Mouse (Mus musculus) adrenal gland, postnatal 36 days (tissue): Measurements from ENCODE around the gene Chst1. TPM values are rescaled to one million over a fixed set of nuclear protein-coding genes. Genes with fewer than 3 reads are reported as not detected.

Experiments
- DNase-seq, 2 experiments: peaks; one replicate each; pipeline ENCODE4 v3.0.0; 2021; ENCODE audit warnings: mixed read lengths in 1 of 2
- total RNA-seq, 2 experiments: library from RNA; stranded (reverse); gene quantifications; 2 replicates each; pipeline ENCODE4 v1.2.3; 2021

The Chst1 gene
- total RNA-seq, 2 experiments from 2014 or later = 10.2 to 15.1 TPM

DNA sequence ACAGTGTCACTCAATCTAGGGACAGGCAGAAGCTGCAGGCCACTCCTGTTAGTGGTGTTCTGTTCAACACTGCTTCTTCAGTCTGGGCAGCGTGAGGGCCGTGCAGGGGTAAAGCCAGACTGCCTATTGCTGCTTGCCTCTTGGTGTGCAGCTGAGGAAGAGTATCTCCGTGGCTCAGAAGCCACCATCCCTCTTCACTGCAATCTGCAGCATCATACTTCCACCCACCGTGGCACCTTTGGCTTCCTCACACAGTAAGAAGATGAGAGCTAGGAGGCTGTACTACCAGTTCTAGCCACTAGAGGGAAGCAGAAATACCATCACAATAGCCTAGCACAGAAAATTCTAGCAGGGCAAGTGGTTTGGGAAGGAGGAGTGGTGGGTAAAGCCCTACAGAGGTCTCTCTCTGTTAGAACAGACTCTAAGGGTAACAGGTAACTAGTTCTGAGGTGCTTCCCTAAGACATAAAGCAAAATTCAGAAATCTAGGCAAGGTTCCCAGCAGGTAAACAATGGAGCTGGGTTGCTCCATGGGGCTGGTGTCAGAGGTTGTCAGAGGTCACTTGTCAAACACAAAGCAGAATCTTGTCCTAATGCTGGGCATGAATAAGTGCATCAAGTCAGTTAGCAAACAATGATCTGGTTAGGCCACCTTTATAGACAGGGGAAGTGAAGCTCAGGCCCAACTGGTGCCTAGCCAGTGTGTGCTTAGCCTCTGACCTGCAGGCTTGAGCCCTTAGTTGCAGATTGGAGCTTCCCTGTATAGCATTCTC lies 9.5 kb downstream of the Chst1 start:
- DNase-seq = peak in 1 of 2 experiments; percentile 60

DNA sequence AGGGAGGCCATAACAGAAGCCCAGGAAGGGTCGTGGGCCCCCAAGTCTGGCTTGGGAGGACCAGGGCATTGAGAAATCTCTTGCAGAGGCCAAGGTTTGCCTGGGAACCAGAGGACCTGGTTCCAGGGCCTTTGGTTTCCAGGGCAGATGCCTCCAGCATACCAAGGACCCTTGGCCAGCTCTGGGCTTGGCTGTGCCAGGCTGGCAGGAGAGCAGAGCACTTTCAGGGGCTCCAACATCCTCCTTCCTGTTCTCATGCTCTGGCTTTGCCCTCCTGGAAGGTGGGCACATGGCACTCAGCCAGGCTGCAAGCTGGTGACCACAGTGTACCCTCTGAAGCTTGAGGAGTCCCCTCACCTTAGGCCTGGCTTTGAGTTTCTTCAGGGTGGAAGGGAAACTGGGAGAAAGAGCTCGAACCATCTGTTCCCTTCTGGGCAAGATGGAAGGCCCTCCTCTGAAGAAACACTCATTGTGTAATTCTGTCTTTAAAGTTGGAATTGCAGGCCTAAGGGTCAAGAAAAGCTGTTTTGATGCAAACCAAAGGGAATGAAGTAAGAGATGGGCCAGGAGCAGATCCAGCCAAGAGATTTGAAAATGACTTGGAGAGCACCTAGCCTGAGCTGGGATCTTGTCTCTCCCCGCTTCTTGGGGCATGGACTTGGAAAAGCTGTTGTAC lies 10.3 kb downstream of the Chst1 start:
- DNase-seq = no peak

DNA sequence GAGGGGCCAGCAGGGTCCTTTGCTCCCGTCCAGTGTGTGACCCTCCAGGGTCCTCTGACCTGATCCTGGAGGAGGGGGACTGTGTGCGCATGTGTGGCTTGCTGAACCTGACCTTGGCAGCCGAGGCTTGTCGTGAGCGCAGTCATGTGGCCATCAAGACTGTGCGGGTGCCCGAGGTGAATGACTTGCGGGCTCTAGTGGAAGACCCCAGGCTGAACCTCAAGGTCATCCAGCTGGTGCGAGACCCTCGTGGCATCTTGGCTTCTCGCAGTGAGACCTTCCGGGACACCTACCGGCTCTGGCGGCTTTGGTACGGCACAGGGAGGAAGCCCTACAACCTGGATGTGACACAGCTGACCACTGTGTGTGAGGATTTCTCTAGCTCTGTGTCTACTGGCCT lies 14.1 kb downstream of the Chst1 start:
- DNase-seq = no peak

DNA sequence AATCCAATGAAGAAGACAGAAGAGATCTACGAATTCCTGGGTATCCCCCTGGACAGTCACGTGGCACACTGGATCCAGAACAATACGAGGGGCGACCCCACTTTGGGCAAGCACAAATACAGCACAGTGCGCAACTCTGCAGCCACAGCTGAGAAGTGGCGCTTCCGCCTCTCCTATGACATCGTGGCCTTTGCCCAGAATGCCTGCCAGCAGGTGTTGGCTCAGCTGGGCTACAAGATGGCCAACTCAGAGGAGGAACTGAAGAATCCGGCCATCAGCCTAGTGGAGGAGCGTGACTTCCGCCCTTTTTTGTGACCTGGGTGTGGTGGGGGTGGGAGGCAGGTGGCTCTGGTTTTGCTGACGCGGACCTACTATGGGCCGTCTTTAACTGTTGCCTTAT lies 14.6 kb downstream of the Chst1 start:
- no peak for DNase-seq

DNA sequence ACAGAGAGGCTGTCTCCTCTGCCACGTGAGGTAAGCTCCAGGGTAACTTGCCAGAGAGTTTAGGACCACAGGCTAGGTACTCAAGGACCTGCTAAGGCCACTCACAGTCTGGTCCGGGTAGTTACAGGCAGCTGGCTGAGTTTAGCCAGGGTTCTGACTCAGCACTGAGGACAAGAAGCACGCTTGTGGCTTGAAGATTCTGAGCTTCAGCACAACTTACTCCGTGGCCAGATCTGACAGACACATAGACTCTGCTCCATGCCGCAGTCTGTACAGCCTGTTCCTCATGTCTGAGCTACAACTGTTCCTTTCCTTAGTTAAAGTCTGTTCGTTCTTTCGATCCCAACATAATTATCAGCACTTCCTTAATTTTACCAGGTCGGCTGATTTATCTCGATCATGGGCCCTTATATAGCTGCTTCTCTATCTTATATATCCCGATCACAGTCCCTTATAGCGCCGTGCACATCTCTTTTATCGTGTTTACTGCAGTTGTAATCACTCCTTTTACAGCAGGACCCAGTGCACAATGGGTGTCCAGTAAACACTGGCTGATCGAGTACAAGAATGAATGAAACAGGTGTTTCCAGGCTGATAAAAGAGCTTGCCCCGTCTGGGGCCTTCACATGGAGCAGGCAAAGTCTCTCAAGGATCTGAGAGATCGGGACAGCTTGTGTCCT lies 17.7 kb downstream of the Chst1 start:
- DNase-seq = no peak

DNA sequence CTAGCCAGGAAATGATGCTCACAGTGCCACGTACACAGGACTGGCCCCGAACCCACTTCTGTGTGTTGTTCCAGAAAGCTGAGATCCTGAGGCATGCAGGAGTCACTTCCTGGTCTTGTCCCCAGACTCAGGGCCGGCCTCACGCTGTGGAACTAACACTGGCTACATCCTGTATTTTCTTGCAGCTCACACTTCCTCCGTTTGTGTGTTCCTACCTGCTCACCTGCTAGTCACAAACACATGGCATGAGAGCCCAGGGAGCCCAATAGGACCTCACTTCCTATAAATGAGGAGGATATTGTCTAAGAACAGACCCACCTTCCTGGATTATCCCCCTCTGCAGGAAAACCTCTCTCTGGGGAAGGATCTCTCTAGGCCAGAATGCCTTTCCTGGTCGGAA lies 18.5 kb downstream of the Chst1 start:
- DNase-seq = no peak

DNA sequence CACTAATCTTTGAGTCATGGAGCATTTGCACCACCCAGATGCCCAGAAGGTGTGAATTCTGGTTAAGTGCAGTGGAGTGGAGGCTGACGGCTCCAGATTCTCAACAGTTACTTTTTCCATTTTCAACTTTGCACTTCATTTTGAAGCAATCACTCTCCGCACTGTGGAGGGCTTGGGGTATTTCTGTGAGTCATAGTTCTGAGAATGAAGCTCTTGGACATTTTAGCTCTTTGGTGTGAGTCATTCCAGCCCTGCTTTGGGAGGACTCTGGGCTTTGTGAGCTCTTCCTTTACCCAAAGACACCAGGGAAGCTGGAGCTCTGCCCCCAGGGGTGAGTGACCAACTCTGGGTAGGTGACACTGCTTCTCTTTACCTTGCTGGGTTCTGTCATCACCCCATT lies 28.1 kb downstream of the Chst1 start:
- DNase-seq = peak; percentile 19 to 23

DNA sequence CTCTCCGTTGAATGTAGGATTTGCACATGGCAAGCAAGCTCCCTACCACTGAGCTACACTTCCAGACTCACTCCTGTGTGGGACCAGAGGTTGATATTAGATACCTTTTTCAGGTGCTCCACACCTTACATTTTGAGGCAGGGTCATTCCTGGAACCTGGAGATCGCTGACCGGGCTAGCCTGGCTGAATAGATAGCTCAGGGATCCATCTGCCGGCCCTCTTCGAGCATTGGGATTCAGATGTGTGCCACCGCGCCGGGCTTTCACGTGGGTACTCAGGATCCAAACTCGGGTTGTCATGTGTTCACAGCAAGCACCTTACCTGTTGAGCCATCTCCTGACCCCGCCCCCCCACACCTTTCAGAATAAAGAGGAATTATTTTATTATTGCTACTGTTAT lies 31.3 kb downstream of the Chst1 start:
- DNase-seq = no peak

DNA sequence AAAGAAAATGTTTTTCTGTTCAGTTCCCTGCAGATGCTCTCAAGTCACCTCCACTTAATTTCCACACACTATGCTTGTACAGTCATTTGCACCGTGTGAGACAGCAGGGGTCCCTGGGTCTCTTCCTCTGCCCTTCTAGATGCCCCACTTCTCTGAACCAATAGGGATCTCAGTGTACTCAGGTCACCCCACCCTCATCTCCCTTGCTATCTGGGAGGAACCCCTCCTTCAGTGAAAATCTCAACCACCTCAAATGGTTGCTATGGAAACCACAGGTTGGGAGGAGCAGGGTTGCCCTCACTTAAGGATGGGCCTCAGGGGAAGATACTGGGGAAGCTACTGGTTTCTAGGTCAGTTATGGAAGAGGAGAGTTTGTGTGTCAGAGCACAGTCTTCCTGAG lies 32.5 kb downstream of the Chst1 start:
- no peak for DNase-seq

DNA sequence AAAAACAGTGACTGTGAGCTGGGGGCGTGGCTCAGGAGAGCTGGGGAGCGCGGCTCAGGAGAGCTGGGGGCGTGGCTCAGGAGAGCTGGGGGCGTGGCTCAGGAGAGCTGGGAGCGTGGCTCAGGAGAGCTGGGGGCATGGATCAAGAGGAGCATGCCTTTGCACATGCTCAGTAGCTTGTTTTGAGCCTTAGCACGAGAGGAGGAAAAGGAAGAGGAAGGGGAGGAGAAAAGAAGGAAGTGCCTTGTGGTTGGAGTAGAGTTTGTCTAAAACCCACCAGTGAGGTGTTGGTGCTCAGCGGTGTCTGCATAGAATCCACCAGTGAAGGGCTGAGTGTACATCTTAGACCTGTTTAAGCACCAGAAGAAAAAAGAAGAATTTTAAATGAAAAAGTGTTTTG lies 41.0 kb downstream of the Chst1 start:
- peak; percentile 9 to 31 for DNase-seq

DNA sequence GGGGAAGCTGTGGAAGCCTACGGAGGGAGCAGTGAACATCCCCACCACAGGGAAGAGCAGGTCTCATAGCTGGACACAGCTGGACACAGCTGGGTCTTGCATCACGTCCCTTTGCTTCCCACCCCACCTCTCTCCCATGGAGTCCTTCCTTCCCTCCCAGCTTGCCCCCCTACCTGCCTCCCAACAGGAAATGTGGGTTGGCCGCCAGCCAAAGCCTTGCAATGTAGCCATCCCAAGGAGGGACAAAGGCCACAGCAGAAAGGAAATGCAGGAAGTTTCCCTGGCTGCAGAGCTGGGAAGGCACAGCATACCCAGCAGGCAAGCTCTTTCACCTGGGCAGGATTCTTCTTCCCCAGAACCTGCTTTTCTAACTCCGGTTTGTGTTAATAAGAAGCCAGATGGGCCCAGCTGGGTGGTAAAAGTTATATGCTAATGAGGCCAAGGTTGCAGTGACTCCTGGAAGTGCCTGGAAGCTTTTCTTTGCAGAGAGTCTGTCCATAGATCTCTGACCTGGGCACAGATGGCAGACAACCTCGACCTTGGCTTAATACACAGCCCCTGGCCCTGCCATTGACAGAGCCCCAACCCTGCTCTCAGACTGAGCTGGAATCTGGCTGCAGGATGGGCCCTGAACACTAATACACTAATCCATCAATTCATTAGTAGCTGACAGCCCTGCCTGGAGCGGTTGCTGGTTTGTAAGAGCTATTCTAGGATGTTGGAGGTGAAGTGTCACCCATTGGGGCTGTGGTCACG lies 46.0 kb downstream of the Chst1 start:
- DNase-seq = peak; percentile 64 to 67

DNA sequence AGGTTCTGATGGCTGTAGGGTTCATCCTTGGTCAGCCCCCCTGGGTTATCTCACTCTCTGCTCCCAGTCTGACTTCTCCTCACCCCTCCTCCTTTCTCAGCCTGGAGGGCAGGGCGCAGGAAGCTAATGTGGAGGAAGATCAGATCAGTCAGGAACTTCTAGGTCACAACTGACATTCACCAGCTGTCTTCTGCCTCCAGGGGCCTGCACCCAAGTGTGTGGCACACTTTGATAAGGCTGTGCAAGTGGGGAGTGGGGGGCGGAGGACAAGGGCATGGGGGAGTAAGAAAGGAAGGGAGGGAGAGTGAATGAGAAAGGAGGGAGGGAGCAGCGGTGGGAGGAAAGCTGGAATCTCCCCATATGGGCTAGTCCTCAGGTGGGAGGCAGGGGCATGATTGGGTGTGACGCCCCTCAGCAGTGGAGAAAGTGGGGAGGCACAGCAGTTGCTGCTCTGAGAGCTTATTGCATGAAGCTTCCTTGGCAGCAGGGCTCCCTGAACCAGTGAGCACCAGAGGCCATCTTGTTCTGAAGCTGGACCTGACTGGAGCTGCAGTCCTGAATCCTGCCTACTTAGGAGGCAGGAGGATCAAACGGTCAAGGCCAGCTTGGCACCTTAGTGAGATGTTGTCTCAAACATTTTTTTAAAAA lies 49.8 kb downstream of the Chst1 start:
- DNase-seq = no peak

DNA sequence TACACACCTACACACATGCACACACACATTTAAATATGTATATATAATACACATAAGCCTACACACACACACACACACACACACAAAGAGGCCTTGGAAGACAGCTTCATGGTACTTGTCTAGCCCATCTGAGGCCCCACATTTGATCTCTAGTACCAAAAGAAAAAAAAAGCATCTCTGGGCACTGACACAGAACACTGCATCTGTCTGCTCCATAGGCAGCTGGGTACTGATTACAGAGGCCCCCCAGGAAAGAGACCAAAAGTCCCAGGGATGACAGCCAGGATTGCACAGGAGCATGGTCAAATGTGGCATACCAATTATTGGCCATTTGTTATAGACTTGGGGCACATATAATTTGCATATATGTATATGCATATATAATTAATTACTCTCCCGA lies 50.9 kb downstream of the Chst1 start:
- no peak for DNase-seq

DNA sequence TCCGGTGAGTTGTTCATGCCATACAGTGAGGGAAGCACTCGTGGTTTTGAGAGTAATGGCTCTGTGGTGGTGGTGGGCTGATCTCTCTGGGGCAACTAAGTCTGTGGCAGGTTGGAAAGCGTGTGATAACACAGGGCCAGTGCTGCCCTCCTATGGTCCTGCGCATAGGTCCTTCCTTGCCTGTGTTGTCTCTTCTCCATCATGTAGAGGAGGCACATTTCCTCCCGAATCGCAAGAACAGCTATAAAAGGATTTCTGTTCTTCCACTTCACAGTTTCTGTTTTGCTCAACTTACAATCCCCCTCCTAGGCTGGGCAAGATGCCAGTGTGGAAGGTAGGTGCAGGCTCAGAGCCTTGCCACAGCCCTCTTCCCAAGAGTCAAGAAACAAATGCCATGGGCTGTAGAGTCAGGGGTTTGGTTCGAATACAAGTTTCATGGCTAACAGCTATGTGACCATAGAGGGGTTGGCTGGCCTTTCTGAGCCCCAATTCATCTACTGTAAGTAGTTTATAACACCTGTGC lies 51.8 kb downstream of the Chst1 start:
- no peak for DNase-seq

DNA sequence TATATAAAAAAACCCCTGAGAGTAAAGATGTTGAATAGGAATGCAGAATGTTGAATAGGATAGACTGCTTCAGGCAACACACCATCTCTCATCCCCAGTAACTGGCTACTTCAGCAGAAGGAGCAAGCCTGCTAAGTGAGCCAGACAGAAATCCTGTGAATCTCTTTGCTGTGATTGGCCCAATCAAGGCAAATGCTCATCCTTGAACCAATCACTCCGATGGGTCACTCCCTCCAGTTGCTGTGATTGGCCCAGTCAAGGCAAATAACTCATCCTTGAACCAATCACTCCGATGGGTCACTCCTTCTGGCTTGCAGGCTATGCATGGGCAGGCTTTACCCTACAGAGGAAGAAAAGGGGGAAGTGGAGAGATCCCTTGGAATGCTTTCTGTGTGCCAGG lies 57.7 kb downstream of the Chst1 start:
- DNase-seq = no peak

DNA sequence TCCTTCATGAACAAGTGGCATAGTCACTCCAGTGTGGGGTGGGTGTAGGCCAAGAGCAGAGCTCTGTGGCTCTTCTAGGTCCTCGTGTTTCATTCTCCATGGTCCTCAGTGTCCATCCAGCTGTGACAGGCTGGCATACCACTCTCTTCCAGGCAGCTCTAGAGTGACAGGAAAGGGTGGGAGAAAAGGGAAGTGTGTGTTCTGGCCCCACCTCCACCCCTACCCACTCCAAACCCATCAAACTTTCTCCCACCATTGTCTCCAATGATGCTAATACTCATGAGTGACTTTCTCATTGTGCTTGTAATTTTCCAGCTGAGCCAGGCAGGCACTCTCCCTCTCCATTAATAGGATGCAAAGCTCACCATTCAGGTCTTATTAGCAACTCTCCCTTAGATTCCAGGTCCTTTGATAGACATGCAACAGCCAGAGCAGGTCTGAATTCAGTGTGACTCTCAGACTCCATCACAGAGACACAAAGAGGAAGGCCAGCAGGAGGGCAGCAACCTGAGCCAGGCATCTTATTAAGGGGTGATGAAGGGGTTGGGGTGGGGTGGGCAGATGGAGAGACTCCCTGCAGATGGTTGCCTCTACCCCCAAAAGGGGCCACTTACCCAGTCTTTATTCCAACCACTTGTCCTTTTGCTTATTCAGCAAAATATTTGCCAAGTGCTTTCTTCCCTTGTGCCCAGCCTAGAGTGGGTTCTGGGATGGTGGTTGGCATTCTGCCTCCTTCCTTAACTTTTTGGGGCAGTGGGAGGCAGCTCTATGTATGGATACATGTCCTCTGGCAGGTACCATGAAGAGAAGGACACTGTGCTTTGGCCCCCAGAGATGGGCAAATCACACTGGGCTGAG lies 59.0 kb downstream of the Chst1 start:
- DNase-seq = no peak

DNA sequence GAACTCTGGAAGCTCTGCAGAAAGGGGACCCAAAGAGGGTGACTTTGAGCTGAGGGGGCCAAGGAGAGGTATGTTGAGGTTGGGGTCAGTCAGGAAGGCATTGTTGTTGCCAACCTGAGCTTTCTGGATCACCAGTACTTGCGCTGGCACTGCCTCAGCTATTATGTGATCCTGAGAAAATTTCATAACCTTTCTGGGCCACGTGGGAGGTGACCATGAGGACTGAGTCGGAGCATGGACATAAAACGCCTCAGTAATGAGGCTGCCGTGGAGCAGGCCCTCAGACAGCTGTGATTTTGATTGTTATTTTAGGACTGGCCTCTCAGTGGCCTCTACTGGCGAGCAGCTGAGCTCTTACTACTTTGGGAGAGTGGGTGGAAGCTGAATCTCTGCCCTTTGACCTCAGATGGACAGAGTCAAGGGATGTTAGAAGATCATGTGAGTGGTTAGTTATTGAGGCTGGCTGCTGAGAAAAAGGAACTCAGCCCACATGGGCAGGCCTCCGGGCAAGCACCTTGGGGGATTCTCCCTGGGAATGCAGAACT lies 60.1 kb downstream of the Chst1 start:
- DNase-seq = peak; percentile 23 to 45

DNA sequence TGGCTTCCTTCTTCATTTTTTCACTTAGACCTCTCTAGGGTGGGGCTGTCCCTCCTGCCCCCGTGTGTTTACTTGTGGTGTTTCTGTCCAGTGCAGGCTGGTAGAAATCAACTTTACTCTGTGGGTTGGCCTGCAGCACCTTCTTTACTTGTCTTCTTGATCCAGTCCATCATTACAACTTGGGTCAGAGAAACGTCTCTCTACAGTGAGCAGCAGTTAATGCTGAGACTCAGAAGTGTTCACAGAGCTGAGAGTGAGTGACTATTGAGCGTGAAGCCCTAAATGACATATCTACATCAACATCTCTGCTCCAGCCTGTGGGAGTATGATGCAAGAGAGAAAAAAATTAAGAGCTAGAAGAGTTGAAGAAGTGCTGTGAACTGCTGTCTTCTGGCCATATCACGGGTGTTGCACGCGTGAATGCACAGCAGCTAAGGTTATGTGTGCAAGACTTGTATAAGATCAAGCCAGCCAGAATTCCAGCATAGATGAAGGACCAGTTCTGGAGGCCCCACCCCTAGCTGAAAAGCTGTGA lies 63.1 kb downstream of the Chst1 start:
- DNase-seq = no peak
